Mouse (Mus musculus): Measurements from ENCODE around the gene Micu1.

The Micu1 gene

GRCm38 (mm10) chr10:59880837-59881236 is 178.6 kb downstream of the Micu1 start:
- no peak for DNase-seq (ENCODE audit: low spot score in 2 of 2)

GRCm38 (mm10) chr10:59884327-59885173 is 182.3 kb downstream of the Micu1 start:
- no peak for DNase-seq (ENCODE audit: low spot score in 2 of 2)

DNA sequence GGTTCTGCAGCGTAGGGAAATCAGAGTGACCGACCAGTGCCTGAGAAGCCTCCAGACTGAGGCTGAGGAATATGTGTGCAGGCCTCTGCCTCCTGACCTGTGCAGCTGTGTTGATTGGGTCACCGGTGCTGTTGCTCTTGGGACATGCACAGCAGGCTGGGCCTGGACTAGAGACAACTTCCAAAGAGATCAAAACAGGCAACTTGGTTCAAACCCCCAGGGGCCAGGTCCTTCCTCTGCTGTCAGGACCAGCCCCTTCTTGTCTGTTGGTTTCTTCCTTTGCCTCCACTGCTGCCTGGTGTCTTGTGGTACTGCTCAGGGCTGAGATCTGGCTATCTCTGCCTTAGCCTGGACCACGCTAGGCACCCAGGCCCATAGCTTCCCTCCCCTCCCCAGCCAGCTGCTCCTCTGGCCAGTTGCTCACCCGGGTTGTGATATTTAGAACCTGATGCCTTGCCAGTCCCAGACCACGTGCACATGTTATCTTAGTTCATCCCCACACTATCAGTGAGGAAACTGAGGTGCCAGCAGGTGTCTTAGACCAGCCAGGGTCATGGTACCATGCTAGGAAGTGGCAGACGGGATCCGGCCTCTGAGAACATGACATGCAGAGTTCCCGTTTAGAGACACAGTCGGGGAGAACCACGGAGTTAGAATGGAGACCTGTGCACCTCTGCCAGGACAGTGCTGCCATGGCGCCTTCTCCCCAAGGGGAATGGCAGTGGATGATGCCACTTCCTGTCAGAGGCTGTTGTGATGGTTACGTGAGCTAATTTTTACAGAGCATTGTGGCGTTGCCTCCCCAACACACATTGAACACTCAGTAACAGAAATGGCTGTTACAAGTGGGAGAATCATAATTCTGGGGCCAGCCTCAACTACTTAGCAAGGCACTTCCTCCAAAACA is 183.2 kb downstream of the Micu1 start:
- no peak for DNase-seq (ENCODE audit: low spot score in 2 of 2)

- DNase-seq (ENCODE audit: low spot score in 2 of 2) = no peak
Observed at GRCm38 (mm10) chr10:59886081-59886466, 183.8 kb downstream of the Micu1 start.

DNA sequence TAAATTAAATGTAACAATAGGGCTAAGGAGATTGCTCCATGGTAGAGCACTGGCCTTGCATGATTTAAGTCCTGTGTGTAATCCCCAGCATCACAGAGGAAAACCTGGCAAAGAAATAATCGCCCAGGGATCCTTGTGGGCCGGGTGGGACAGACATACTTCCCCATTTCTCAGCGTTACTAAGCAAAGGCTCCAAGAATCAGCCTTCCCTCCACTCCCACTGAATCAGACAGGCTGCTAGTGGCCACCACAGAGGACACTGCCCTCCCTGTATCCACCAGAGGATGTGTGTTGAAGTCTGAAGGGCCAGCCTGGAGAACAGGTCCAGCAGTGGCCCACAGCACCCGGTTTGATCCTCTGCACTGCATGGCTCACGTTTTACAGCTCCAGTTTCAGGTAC is 185.2 kb downstream of the Micu1 start:
- DNase-seq (ENCODE audit: low spot score in 2 of 2) = no peak

DNA sequence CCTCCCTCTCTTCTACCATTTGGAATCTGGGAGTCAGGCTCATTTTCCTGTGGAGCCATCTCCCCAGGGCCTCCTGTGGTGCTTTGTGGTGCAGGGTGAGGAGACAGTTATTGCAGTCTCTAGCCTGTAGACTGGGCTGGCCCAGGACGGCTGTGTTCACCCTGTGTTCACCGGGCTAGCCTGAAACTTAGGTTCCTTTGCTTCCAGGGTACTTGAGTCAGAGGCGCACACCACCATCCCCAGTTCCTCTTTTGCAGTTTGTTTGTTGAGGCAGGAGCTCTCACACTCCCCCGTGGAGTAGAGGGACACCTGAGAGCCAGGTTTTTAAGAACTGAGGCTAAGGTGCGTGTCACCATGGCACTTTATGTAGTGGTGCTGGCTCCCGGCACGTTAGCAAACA is 187.1 kb downstream of the Micu1 start:
- no peak for DNase-seq (ENCODE audit: low spot score in 2 of 2)

GRCm38 (mm10) chr10:59889953-59890751 is 187.9 kb downstream of the Micu1 start:
- no peak for DNase-seq (ENCODE audit: low spot score in 2 of 2)

DNA sequence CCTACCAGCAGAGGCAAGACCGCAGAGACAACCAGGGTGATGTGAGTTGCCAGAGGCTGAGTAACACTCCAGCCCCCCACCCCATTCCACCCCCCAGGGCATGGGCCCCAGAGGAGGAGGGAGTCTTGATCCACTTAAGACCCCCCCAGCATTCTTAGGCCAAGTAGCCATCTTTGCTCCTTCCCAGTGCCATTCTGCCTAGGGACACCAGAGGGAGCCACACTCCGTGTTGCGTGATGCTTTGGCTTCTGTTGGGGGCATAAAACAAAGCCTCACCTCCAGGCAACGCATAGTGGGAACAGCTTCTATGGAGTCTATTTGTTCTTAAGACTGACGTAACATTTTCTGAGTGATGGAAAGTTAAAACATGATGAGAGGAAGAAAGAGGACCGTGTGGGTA is 190.7 kb downstream of the Micu1 start:
- DNase-seq (ENCODE audit: low spot score in 2 of 2) = peak in 1 of 2 experiments; percentile 76

DNA sequence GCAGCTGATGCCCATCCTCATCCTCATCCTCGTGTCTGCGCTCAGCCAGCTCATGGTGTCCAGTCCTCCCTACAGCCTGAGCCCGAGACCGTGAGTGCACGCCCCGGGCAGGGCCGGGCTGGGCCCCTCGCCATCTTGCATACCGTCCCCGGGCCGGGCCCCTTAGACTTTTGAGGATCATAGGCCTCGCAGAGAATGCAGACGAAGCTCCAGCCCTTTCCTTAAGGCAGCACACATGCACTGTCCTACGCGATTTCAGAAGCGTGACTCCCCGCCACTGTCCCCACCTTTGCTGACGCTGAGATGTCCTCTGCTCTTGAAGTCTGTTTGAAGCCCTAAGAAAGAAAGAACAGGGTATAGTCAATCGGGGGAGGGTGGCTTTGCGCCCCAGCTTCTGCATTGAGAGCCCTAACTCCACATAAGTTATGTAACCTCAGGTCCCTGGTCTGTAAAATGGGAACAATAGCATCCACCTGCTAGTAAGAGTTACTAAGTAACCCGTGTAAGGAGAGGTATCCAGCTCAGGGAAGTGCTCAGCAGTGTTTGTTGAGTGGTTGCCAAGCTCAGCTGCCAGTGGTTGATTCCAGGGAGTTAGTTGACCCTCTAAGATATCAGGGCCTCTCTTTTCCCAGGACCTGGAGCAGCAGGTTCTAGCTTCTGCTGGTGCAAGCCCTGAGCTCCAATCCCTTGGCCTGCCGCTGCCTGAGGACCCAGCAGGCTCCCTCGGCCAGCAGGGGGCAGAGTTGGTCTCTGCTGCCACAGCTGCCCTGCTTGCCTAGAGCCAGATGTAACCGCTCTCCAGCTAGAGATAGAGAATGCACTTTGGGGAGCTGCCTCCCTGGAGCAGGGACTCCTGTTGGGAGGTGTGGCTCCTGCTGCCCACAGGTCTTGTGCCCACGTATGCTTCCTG is 192.2 kb downstream of the Micu1 start:
- peak; percentile 82 to 83 for DNase-seq (ENCODE audit: low spot score in 2 of 2)

DNA sequence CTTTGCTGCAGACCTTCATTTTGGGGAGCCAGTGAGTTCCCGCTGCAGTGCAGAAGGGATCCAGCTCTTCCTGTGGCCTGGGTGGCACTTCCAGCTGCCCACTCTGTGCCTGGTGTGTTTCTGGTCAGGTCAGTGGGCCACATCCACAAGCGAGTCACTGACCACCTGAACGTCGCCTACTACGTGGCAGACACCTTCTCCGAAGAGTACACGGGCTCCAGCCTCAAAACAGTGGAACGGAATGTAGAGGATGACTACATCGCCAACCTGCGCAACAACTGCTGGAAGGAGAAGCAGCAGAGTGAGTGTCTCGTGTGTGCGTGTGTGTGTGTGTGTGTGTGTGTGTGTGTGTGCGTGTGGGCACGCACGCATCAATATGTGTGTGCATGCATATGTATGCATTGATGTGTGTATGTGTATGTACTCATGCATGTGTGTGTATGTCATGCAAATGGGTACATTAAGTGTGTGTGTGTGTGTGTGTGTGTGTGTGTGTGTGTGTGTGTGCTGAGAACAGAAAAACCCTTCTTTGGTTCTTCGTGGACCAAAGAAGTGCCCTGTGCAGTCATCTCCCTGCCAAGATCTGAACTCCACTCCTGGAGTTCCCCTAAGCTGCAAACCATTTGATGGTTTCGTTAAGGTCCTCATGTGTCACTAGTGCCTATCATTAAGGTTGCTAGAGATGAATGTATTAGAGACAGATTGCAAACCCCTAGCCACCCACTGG is 193.3 kb downstream of the Micu1 start:
- no peak for DNase-seq (ENCODE audit: low spot score in 2 of 2)

DNA sequence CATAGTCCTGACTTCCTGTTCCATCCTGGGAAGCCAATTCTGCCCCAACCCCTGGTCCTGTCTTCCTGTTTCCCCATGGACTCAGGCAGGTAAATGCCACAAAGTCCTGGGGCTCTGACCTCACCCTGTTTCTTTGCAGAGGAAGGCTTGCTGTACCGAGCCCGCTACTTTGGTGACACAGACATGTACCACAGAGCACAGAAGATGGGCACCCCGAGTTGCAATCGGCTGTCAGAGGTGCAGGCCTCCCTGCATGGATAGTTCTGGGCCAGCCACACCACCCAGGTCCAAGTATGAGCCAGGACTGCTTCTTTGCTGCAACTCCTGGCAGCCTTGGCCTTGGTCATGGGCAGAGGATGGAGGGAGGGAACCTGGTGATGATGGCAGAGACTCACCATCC is 193.9 kb downstream of the Micu1 start:
- DNase-seq (ENCODE audit: low spot score in 2 of 2) = no peak

- no peak for DNase-seq (ENCODE audit: low spot score in 2 of 2)
Observed at GRCm38 (mm10) chr10:59896911-59897331, 194.6 kb downstream of the Micu1 start.

GRCm38 (mm10) chr10:59897511-59897910 is 195.2 kb downstream of the Micu1 start:
- DNase-seq (ENCODE audit: low spot score in 2 of 2) = peak; percentile 77 to 91

- DNase-seq (ENCODE audit: low spot score in 2 of 2) = no peak
Observed at GRCm38 (mm10) chr10:59898180-59898778, 196.0 kb downstream of the Micu1 start.

- no peak for DNase-seq (ENCODE audit: low spot score in 2 of 2)
Observed at GRCm38 (mm10) chr10:59898935-59899334, 196.7 kb downstream of the Micu1 start.

GRCm38 (mm10) chr10:59899341-59900173 is 197.3 kb downstream of the Micu1 start:
- DNase-seq (ENCODE audit: low spot score in 2 of 2) = peak; percentile 91 to 92

DNA sequence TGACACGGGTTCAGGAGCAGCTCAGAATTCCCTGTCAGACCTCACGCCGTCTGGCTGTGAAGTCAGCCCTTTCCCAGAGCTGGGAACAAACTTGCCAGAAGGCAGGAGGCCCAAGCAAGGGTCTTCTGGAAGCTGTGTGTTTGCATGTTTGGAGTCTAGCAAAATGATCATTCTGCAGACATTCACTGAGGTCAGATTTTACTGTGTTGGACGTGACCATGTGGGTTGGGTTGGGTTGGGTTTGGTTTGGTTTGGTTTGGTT is 197.8 kb downstream of the Micu1 start:
- no peak for DNase-seq (ENCODE audit: low spot score in 2 of 2)

GRCm38 (mm10) chr10:59900939-59901338 is 198.7 kb downstream of the Micu1 start:
- DNase-seq (ENCODE audit: low spot score in 2 of 2) = no peak

DNA sequence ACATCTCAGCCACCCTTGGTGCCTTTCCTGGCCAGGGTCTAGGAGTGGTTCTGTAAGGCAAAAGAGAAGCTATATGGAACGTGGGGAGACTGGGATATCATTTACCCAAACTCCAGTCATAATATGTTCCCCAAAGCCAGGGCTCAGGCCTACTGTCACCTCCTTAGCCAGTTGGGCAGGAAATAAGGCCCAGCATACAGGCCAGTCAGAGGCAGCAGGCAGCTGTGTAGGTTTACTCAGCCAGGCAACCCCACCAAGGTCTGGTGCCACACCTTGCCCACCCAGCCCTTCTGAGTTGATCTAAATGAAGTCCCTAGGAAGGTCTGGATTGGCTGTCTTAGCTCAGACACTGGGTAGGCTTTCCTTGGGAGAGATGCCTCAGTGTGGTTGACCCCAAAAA is 199.2 kb downstream of the Micu1 start:
- no peak for DNase-seq (ENCODE audit: low spot score in 2 of 2)
